Mouse (Mus musculus): ENCODE results near the gene Plbd2. TPM values are rescaled to one million over a fixed set of nuclear protein-coding genes. Genes with fewer than 3 reads are reported as not detected.

Plbd2 gene
- total and polyA plus RNA-seq, 2 experiments from 2014 or later, result 38.3 to 47.2 TPM

DNA sequence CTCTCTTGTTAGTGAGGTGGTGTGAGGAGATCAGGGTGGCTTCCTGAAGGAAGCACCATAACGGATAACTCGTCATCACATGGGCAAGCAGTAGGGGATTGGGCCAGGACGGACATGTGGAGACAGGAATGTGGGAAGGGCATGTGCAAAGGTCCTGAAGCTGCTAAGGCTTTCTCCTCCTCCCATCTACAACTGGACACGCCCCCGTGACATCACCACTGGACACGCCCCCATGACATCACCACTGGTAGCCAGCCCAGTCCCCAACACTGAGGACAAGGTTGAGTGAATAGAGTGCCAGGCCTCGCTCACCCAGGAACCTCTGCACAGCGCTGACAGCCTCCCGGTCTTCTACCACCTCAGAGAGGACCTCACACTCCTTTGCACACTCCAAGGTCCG lies 44.3 kb downstream of the Plbd2 start:
- no peak overlapping the region for H3K4me3 ChIP-seq (ENCODE audit: low read depth, low read length)
- no peaks in the 10 kb centered on the region for H3K4me1 ChIP-seq (ENCODE audit: control insufficient read depth, insufficient read depth)
- 0 out of 2 replicates have a peak, but pooled peaks have one; percentile 24 for ATAC-seq (ENCODE audit: insufficient read depth, low read depth)
- WGBS, result 70% methylated on average over 10 of the region's 10 CpGs
- 0 out of 2 replicates have a peak, but pooled peaks cover 3% of the 10 kb centered on the region for H3K27me3 ChIP-seq (ENCODE audit: control insufficient read depth, insufficient read depth, low read length)
- no peak overlapping the region for H3K9ac ChIP-seq (replicated peaks; ENCODE audit: low read depth, low read length)
- H3K36me3 ChIP-seq (replicated peaks; ENCODE audit: control insufficient read depth, insufficient read depth, low read length), result no peaks in the 10 kb centered on the region
- no peak overlapping the region for H3K4me2 ChIP-seq (ENCODE audit: low read depth, low read length)
- H3K27ac ChIP-seq (ENCODE audit: low read depth), result no peak overlapping the region
- TF ChIP-seq CTCF (IDR thresholded peaks at IDR 0.05; ENCODE audit: low read depth), result no peak
- TF ChIP-seq EP300 (IDR thresholded peaks at IDR 0.05; ENCODE audit: low read depth), result no peak
- no peaks in the 10 kb centered on the region for H3K9me3 ChIP-seq (replicated peaks; ENCODE audit: control insufficient read depth, low read length)
- no peak for DNase-seq (ENCODE audit: low spot score)

- no peaks in the 10 kb centered on the region for H3K36me3 ChIP-seq (replicated peaks; ENCODE audit: control insufficient read depth, insufficient read depth, low read length)
- H3K4me3 ChIP-seq (ENCODE audit: low read depth, low read length), result no peak overlapping the region
- no peaks in the 10 kb centered on the region for H3K4me1 ChIP-seq (ENCODE audit: control insufficient read depth, insufficient read depth)
- peak; percentile 55 for DNase-seq (ENCODE audit: low spot score)
- ATAC-seq (ENCODE audit: insufficient read depth, low read depth), result peak; percentile 17; the same call in 1 of the 2 replicates
- no peak overlapping the region for H3K4me2 ChIP-seq (ENCODE audit: low read depth, low read length)
- no peak overlapping the region for H3K9ac ChIP-seq (replicated peaks; ENCODE audit: low read depth, low read length)
- WGBS, result 4% methylated on average over 9 of the region's 9 CpGs
- no peak overlapping the region for H3K27ac ChIP-seq (ENCODE audit: low read depth)
- H3K27me3 ChIP-seq (ENCODE audit: control insufficient read depth, insufficient read depth, low read length), result 0 out of 2 replicates have a peak, but pooled peaks cover 3% of the 10 kb centered on the region
- no peaks in the 10 kb centered on the region for H3K9me3 ChIP-seq (replicated peaks; ENCODE audit: control insufficient read depth, low read length)
- TF ChIP-seq EP300 (IDR thresholded peaks at IDR 0.05; ENCODE audit: low read depth), result no peak
- TF ChIP-seq CTCF (IDR thresholded peaks at IDR 0.05; ENCODE audit: low read depth), result peak; percentile 70
Measured at GRCm38 (mm10) chr5:120457628-120458027, 45.8 kb downstream of the Plbd2 start.

DNA sequence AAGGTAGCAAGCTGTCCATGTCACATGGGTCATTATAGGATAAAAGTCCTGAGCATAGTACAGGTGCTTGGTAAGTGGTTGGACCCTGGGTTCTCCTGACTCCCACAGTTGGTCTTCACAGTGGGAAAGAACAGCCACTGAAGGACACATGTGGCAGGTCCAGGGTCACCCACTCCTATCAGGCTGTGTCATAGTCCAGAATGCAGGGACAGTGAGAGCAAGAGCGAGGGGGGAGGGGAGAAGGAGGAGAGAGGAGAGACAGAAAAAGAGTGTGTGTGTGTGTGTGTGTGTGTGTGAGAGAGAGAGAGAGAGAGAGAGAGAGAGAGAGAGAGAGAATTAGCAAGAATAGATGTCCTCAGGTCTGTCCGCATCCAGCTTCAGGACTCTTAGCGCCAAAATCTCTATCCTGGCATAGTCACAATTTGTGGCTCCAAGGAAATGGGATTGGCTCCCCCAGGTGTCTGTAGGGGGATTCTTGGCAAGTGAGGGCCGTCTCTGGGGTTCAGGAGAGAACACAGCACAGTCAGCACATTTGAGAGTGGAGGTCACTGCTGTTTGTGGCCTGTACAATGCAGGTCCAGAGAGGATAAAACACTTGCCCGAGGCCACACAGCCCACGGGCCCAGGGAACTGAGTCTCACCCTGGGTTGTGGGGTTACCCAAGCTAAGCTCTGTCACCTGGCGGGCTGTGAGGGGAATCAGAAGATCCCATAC lies 46.4 kb downstream of the Plbd2 start:
- H3K4me3 ChIP-seq (ENCODE audit: low read depth, low read length), result no peak overlapping the region
- DNase-seq (ENCODE audit: low spot score) (no peak), ATAC-seq (ENCODE audit: insufficient read depth, low read depth) (no peak)
- 60% methylated on average over 7 of the region's 7 CpGs for WGBS
- TF ChIP-seq CTCF (IDR thresholded peaks at IDR 0.05; ENCODE audit: low read depth) (no peak), EP300 (IDR thresholded peaks at IDR 0.05; ENCODE audit: low read depth) (no peak)
- H3K9ac ChIP-seq (replicated peaks; ENCODE audit: low read depth, low read length), result no peak overlapping the region
- H3K4me2 ChIP-seq (ENCODE audit: low read depth, low read length), result no peak overlapping the region
- no peaks in the 10 kb centered on the region for H3K36me3 ChIP-seq (replicated peaks; ENCODE audit: control insufficient read depth, insufficient read depth, low read length)
- H3K9me3 ChIP-seq (replicated peaks; ENCODE audit: control insufficient read depth, low read length), result no peaks in the 10 kb centered on the region
- H3K4me1 ChIP-seq (ENCODE audit: control insufficient read depth, insufficient read depth), result no peaks in the 10 kb centered on the region
- 0 out of 2 replicates have a peak, but pooled peaks cover 3% of the 10 kb centered on the region for H3K27me3 ChIP-seq (ENCODE audit: control insufficient read depth, insufficient read depth, low read length)
- H3K27ac ChIP-seq (ENCODE audit: low read depth), result no peak overlapping the region

DNA sequence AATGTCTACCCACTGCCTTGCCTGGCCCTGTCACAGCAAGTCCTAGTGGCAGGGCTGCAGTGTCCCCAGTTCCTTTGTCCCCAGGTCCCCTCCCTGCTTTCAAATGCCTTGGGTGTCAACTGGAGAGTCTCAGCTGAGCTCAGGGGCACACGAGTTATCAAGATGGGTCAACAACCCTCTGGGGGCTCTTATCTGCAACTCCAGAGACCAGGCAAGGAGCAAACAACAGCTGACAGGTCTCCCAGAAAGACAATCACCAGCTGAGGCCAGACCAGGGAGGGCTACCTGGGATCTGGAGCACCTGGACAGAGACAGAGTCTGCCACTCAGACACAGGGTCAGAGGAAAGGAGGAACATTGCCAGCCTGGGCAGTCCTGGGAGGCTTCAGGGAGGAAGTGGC lies 47.2 kb downstream of the Plbd2 start:
- no peaks in the 10 kb centered on the region for H3K4me1 ChIP-seq (ENCODE audit: control insufficient read depth, insufficient read depth)
- H3K4me2 ChIP-seq (ENCODE audit: low read depth, low read length), result no peak overlapping the region
- H3K9me3 ChIP-seq (replicated peaks; ENCODE audit: control insufficient read depth, low read length), result no peaks in the 10 kb centered on the region
- H3K36me3 ChIP-seq (replicated peaks; ENCODE audit: control insufficient read depth, insufficient read depth, low read length), result no peaks in the 10 kb centered on the region
- 0 out of 2 replicates have a peak, but pooled peaks cover 3% of the 10 kb centered on the region for H3K27me3 ChIP-seq (ENCODE audit: control insufficient read depth, insufficient read depth, low read length)
- no peak overlapping the region for H3K9ac ChIP-seq (replicated peaks; ENCODE audit: low read depth, low read length)
- no peak for TF ChIP-seq EP300 (IDR thresholded peaks at IDR 0.05; ENCODE audit: low read depth)
- no peak for TF ChIP-seq CTCF (IDR thresholded peaks at IDR 0.05; ENCODE audit: low read depth)
- no peak overlapping the region for H3K27ac ChIP-seq (ENCODE audit: low read depth)
- WGBS, result 0% methylated on average over 1 of the region's 1 CpGs
- H3K4me3 ChIP-seq (ENCODE audit: low read depth, low read length), result no peak overlapping the region
- no peak for DNase-seq (ENCODE audit: low spot score)
- no peak for ATAC-seq (ENCODE audit: insufficient read depth, low read depth)

DNA sequence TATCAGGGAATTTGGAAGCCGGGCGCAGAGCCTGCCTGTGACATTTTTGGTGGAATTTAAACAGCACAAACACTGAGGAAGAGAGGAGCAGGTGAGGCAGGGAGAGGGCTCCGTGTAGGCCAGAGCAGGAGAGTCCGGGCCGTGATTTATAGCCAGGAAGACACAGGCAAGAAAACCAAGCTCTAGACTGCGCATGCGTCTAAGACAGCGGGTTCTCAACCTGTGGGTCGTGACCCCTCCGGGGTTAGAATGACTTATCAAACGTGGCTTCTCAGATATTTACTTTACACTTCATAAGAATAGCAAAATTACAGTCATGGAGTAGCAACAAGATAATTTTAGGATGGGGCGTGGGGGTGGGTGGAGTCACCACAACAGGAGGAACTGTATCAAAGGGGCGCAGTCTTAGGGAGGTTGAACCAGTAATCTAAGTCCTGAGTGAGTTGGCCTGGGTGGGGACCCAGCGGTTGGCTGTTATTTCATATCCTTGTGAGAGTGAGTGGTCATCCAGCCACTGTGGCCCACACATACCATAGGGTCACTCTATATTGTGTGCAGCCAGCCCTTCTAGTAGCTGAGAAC lies 48.6 kb downstream of the Plbd2 start:
- Histone ChIP-seq H3K4me1 (ENCODE audit: control insufficient read depth, insufficient read depth) (no peaks in the 10 kb centered on the region), H3K27me3 (ENCODE audit: control insufficient read depth, insufficient read depth, low read length) (0 out of 2 replicates have a peak, but pooled peaks cover 3% of the 10 kb centered on the region), H3K9ac (replicated peaks; ENCODE audit: low read depth, low read length) (no peak overlapping the region), H3K4me2 (ENCODE audit: low read depth, low read length) (no peak overlapping the region), H3K36me3 (replicated peaks; ENCODE audit: control insufficient read depth, insufficient read depth, low read length) (no peaks in the 10 kb centered on the region), H3K4me3 (ENCODE audit: low read depth, low read length) (no peak overlapping the region), H3K9me3 (replicated peaks; ENCODE audit: control insufficient read depth, low read length) (no peaks in the 10 kb centered on the region), H3K27ac (ENCODE audit: low read depth) (no peak overlapping the region)
- no peak for TF ChIP-seq CTCF (IDR thresholded peaks at IDR 0.05; ENCODE audit: low read depth)
- TF ChIP-seq EP300 (IDR thresholded peaks at IDR 0.05; ENCODE audit: low read depth), result no peak
- WGBS, result 62% methylated on average over 14 of the region's 14 CpGs
- ATAC-seq (ENCODE audit: insufficient read depth, low read depth) (no peak), DNase-seq (ENCODE audit: low spot score) (no peak)
